Mouse (Mus musculus) 3134 (cell line): ENCODE results near the gene Gramd1b.

Source experiments
- DNase-seq: peaks from one replicate; pipeline ENCODE4 v3.0.0-alpha.2; 2011; ENCODE audit warnings: low spot score; ENCODE audit not compliant: insufficient read length; ENCODE audit errors: extremely low read depth

Gramd1b gene

DNA sequence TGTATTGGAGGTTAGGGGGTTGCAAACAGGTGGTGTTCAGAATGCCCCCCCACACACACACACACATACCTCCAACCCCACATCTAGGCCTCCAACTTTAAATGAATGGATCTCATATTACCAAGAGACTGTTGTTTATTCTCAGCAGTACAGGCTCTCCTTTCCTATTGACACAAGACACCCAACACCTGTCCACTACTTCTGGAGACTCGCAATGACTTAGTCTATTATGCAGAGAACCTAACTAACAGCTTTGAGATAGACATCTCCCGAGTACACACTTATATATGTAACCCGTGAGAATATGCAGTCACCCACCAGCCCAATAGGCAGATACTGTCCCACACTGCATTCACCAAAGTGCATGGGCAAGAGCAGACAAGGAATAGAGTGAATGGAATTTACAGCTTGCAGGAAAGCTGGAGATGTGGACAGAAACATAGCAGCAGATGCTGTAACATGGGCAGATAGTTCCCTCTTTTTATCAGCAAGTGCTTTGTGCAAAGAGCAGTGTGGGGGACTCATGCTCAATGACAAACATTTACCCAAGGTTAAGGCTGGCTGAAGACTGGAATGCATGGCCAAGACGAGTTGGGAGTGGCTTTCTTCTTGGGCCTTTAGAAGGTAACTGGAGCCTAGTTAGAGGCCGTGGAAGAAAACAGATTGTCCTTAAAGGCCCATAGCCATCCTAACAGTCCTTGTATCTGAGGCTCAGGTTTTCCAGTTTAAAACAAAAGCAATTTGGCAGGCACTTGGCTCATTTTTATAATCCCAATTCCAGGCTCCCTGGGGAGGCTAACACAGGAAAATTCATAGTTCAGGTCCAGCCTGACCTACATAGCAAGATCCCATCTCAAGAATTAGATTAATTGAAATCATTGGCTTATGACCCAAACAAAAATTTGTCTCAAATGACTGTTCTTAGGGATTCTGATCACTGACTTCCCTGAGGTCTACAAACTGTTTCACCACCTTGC lies 71.6 kb downstream of the Gramd1b start:
- no peak for DNase-seq

GRCm38 (mm10) chr9:40458559-40459303 lies 72.5 kb downstream of the Gramd1b start:
- DNase-seq: no peak

DNA sequence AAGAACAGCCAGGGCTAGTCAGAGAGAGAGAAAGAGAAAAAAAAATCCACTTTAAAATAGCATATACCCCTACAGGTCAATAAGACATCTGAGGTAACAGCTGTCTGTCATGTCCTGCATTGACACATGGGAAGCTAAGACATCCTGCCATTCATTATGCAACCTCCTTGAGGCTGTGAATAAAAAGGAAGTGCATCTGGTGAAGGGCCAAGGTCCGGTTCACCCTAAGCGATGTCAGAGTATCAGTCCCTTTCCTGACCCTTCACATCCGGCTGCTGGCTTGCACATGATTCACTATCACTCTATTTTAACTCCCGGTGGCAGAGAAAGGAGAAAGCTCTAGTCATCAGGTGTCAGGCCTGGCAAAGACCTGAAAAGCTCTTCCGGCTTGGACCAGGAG lies 73.7 kb downstream of the Gramd1b start:
- DNase-seq: no peak

- DNase-seq: no peak
Measured at GRCm38 (mm10) chr9:40456191-40456590, 75.0 kb downstream of the Gramd1b start.

DNA sequence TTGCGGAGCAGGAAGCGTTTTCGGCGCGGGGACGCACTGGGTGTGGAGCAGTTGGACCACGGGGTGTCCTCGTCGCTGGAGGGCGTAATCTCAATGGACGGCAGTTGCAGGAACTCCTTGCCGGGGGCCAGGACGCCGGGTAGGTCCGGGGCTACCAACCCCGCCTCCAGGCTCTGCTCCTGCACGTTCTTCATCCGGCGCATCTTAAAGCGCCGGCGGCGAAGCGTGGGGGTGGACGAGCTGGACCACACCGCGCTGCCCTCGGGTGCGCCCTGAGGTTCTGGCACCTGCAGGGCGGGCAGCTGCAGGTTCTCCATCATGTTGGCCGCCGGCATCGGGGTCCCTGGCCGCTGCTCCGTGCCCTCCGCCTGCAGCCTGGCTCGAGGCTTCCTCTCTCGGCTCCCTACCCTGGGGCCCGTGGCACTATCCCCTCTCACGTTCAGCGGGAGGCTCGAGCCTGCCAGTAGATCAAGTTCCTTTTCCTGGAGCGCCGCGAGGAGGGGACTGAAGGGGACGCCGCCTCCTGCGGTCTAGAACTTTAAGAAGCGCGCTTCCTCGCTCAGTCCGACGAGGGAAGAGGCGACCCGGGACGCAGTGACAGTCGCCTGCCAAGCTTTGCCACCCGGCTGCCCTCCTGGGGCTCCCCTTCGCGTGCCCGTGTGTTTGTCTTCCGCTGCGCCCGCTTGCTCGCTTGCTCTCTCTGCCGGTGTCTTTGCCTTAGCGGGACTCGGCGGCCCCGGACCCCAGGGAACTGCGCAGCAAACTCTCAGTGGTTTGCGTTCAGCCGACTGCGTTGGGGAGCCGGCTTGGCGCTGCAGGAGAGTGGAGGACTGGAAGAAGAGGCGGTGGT lies 75.6 kb downstream of the Gramd1b start:
- DNase-seq: peak; percentile 10

- no peak for DNase-seq
Measured at GRCm38 (mm10) chr9:40455020-40455335, 76.2 kb downstream of the Gramd1b start.

DNA sequence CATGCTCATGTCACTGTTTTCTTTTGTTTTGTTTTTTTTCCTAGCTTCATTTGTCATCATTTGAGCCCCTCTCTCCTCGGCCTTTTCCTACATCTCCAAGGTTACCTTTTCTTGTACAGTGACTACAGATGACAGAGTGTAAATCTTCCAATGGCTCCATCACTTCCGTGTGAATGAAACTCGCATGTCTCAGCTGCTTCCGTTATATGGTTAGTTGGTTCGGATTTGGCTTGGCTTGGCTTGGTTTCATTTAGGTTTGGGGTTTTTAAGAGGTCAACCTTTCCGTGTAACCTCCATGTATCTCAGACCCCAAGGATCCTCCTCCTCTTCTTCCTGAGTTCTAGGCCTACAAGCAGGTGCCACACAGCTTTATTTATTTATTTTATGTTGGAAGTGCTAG lies 77.3 kb downstream of the Gramd1b start:
- no peak for DNase-seq

- DNase-seq: no peak
Measured at GRCm38 (mm10) chr9:40452208-40452607, 79.0 kb downstream of the Gramd1b start.

- DNase-seq: no peak
Measured at GRCm38 (mm10) chr9:40450776-40451175, 80.4 kb downstream of the Gramd1b start.

DNA sequence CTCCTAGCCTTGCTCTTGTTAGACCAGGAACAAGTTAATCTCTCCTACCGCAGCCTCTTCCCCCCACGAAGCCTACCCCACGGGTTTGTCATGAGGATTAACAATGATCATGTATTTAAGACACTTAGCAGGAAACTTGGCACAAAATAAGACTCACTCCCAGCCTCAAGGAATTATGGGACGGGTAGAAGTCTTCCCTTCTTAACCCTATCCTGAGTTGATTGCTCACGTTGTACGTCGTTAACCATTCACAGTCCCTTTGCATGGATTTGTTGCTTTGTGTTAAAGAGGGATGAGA lies 80.8 kb downstream of the Gramd1b start:
- no peak for DNase-seq

GRCm38 (mm10) chr9:40449610-40450416 lies 81.4 kb downstream of the Gramd1b start:
- no peak for DNase-seq

DNA sequence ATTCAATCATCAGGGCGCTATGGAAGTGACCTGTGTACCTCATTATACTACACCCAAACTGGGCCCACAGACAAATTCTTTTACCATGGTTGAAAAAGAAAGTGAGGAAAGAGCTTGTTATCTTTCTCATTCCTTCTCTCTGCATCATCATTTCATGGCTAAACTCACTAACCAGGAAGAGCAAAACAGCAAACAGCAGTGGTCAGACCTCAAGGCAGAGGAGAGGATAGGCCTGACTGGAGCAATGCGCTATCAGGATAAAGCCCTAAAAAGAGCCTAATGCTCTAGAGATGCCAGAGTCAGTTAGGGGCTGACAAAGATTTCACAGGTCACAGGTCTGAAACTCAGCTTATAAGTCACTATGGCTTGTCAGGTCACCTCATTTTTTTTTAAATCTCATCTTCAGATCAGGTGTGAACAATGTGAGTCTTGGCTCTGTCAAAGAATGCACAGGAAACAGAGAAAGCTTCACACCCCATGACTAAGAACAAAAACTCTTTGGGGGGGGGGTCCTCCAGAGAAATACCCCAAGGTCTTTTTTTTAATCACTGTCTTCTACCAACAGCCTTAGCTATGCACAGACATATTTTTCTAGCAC lies 82.4 kb downstream of the Gramd1b start:
- DNase-seq: no peak

DNA sequence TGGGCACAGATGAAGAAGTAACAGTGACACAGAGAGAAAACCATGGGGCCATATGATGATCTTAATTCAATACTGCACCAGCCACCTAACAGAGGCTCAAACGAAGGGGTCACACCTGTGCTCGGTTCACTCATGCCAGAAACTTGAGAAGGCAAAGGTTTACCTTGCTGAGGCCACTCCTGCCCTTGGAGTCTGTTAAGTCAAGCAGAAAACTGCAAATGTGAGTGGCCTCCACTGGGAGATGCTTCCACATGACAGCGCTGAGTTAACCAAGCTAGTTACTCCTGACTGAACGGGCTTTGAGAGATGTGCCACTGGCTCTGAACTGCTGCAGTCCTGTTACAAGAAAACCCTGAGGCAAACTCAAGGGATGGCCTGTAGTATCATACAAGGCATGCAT lies 83.9 kb downstream of the Gramd1b start:
- DNase-seq: no peak

- DNase-seq: no peak
Measured at GRCm38 (mm10) chr9:40444961-40445360, 86.2 kb downstream of the Gramd1b start.

- no peak for DNase-seq
Measured at GRCm38 (mm10) chr9:40442784-40443183, 88.4 kb downstream of the Gramd1b start.

DNA sequence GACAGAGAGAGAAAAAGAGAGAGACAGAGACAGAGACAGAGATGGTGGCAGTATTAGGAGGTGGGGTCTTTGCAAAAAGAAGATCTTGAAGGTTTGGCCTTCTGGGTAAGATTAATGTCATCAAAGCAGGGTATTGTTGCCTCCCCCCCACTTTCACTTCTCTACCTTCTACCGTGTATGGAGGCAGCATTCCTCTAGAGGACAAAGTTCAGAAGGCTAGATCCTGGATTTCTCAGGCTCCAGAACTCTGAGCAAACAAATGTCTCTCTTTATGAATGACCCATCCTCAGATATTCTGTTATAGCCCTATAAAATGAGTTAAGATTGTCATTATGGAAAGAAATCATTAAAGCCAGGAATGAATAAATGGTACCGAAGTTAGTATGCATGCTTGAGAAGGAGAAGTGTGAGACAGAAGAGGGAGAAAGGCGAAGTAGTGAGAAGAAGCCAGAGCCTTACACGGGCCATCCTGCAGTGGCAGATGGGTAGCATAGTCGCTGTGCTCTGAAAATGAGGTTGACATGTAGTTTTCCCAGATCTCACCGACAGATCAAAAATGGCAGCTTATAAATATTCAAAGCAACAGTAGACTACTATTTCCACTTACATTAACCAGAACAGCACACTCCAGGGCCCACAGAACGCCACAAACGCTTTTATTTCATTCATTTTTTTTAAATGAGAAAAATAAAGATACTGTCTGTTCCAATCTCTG lies 91.1 kb downstream of the Gramd1b start:
- no peak for DNase-seq

DNA sequence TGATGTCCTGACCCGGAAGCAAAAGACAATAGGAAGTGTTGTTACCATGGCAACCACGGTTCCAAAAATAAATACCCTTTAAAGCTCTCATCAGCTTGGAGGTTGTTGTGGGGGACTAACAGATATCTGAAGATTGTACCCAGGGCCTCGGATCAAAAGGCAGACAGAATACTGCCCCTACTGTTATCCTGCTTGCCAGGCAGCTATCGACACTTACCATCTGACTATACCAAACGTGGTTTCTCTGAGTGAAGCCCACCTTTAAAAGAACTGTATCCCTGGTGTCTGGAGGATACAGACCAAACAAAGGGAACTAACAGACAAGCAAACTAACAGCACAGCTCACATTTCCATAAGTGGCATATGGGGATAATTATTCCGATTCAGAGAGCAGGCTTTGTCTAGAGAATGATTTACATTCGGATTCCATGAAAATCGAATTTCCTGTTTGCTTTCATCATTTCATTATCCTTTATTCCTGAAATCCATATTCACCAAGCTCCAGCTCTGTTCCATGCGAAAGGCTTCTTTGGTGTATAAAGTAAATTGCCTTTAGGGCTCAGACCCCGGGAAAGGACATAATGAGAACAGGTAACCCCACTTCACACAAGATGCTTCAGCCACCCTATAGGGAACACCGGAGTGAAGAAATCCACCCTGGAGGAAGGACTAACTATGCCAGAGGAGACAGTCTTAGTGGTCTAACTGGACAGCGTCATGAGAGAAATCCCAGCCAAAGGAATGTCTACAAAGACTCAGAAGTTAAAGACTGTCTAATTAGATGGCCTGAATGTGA lies 92.3 kb downstream of the Gramd1b start:
- no peak for DNase-seq

DNA sequence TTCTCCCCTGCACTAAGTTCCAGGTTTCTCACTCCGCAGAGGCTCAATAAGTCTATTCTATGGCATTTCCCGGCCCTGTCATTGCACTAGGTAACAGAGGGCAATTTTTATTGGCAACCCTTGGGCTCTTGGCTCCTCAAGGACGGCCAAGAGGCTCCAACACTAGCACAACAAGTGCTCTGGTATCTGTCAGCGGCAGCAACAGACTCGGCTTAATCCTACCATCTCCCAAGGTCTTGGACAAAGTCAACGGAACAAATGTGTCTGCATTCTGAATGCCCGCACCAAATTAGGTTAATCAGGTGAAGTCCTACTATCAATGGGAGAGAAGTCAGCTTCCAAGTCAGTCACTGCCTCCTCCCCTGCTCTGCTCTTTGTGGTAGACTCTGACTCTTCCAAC lies 93.3 kb downstream of the Gramd1b start:
- DNase-seq: no peak

- DNase-seq: no peak
Measured at GRCm38 (mm10) chr9:40433286-40433685, 97.9 kb downstream of the Gramd1b start.
